Mouse (Mus musculus): ENCODE data around the gene Fam120a.

Gene Fam120a

GRCm38 (mm10) chr13:48871887-48872606 lies 95.8 kb downstream of the Fam120a start:
- no peaks in the 10 kb centered on the region for H3K9me3 ChIP-seq (ENCODE audit: low read length)
- H3K4me3 ChIP-seq (replicated peaks; ENCODE audit: low read length) = peak overlapping the region; percentile 83
- TF ChIP-seq NANOG (IDR thresholded peaks at IDR 0.05; ENCODE audit: borderline replicate concordance, low read length) (no peak), CTCF (conservative IDR thresholded peaks at IDR 0.05; ENCODE audit: low read length) (no peak), POU5F1 (IDR thresholded peaks at IDR 0.05; ENCODE audit: borderline replicate concordance, low read length) (no peak)
- no peaks in the 10 kb centered on the region for H3K36me3 ChIP-seq (ENCODE audit: insufficient read depth, low read length)
- peaks cover 48% of the 10 kb centered on the region for H3K27me3 ChIP-seq (ENCODE audit: insufficient read depth, low read length)
- H3K4me1 ChIP-seq (replicated peaks; ENCODE audit: low read depth, low read length) = peaks cover 28% of the 10 kb centered on the region

DNA sequence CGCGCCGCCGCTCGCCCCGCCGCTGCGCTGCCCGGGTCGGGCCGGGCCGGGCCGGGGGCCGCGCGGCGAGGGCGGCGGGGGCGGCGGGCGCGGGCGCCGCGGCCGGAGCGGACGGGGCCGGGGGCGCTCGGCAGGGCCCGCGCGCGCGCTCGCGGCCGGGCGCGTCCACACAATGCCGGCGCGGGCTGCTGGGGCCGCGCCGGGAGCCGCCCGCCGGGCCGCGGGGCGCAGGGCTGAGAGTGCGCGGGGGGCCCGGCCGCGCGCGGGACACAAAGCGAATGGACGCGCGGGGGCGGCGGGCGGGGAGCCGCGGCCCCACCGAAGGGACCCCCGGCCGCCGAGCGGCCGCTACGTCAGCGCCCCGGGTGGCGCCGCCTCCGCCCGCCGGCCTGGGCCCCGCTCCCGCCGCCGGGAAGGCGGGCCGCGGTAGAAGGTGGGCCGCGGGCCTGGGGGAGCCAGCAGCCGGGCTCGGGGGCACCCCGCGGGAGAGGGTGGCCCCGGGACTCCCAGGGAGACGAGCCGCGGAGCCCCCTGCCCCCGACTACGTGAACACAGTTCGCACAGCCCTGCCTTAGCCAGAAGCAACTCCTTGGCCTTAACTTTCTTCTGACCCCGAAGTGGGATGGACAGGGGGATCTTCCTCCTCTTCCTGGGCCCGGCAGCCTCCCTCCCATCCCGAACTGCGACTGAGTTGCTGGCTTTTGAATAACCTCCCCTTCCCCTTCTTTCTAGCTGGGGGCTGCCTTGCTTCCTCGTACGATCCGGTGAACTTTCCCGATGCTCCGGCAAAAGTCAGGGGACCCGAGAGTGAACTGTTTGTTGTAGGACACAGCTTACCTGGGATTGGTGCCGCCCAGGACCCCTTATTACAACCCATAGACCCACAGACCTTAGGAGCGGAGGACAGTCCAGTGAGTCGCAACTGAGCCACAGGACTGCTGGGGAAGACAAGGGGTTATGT lies 96.8 kb downstream of the Fam120a start, which contains the start of gene Phf2:
TSS of gene Phf2 (minus strand) at position 349 of the 961 bp plus-strand sequence.
- H3K36me3 ChIP-seq (ENCODE audit: insufficient read depth, low read length) = no peaks in the 10 kb centered on the region
- TF ChIP-seq POU5F1 (IDR thresholded peaks at IDR 0.05; ENCODE audit: borderline replicate concordance, low read length) (no peak), NANOG (IDR thresholded peaks at IDR 0.05; ENCODE audit: borderline replicate concordance, low read length) (no peak), CTCF (conservative IDR thresholded peaks at IDR 0.05; ENCODE audit: low read length) (no peak)
- peak within 1 kb of the TSS; percentile 83 for H3K4me3 ChIP-seq (replicated peaks; ENCODE audit: low read length)
- H3K4me1 ChIP-seq (replicated peaks; ENCODE audit: low read depth, low read length) = peaks cover 34% of the 10 kb centered on the region
- H3K9me3 ChIP-seq (ENCODE audit: low read length) = no peaks in the 10 kb centered on the region
- peaks cover 50% of the 10 kb centered on the region for H3K27me3 ChIP-seq (ENCODE audit: insufficient read depth, low read length)

- Histone ChIP-seq H3K27me3 (ENCODE audit: insufficient read depth, low read length) (peaks cover 50% of the 10 kb centered on the region), H3K4me1 (replicated peaks; ENCODE audit: low read depth, low read length) (peaks cover 34% of the 10 kb centered on the region), H3K9me3 (ENCODE audit: low read length) (no peaks in the 10 kb centered on the region), H3K36me3 (ENCODE audit: insufficient read depth, low read length) (no peaks in the 10 kb centered on the region), H3K4me3 (replicated peaks; ENCODE audit: low read length) (peak overlapping the region; percentile 83)
- TF ChIP-seq NANOG (IDR thresholded peaks at IDR 0.05; ENCODE audit: borderline replicate concordance, low read length) = no peak
Observed at GRCm38 (mm10) chr13:48869950-48870770, 97.7 kb downstream of the Fam120a start.

DNA sequence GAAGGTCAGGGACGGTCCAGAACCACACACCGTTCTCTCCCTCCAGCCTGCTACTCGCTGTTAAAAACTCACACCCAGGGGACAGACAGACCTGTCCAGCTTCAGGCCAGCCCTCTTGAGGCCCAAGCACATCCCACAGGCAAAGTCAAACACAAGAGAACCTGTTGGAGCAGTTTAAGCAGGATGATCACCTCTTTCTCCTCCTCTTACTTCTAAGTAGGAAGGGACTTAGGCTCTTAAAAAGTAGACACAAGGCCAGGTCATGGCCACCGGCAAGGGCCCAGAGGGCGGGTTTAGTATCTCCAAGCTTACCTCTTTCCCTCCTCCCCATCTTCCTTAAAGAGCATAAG lies 98.2 kb downstream of the Fam120a start:
- H3K36me3 ChIP-seq (ENCODE audit: insufficient read depth, low read length) = no peaks in the 10 kb centered on the region
- no peak for TF ChIP-seq CTCF (conservative IDR thresholded peaks at IDR 0.05; ENCODE audit: low read length)
- peak overlapping the region; percentile 83 for H3K4me3 ChIP-seq (replicated peaks; ENCODE audit: low read length)
- peaks cover 34% of the 10 kb centered on the region for H3K4me1 ChIP-seq (replicated peaks; ENCODE audit: low read depth, low read length)
- H3K27me3 ChIP-seq (ENCODE audit: insufficient read depth, low read length) = peaks cover 50% of the 10 kb centered on the region
- H3K9me3 ChIP-seq (ENCODE audit: low read length) = no peaks in the 10 kb centered on the region

GRCm38 (mm10) chr13:48869088-48869487 lies 98.7 kb downstream of the Fam120a start:
- H3K4me3 ChIP-seq (replicated peaks; ENCODE audit: low read length) = no peak overlapping the region
- no peak for TF ChIP-seq NANOG (IDR thresholded peaks at IDR 0.05; ENCODE audit: borderline replicate concordance, low read length)
- no peak for TF ChIP-seq POU5F1 (IDR thresholded peaks at IDR 0.05; ENCODE audit: borderline replicate concordance, low read length)
- no peak for TF ChIP-seq CTCF (conservative IDR thresholded peaks at IDR 0.05; ENCODE audit: low read length)
- no peaks in the 10 kb centered on the region for H3K36me3 ChIP-seq (ENCODE audit: insufficient read depth, low read length)
- peaks cover 34% of the 10 kb centered on the region for H3K4me1 ChIP-seq (replicated peaks; ENCODE audit: low read depth, low read length)
- no peaks in the 10 kb centered on the region for H3K9me3 ChIP-seq (ENCODE audit: low read length)
- H3K27me3 ChIP-seq (ENCODE audit: insufficient read depth, low read length) = peaks cover 50% of the 10 kb centered on the region

DNA sequence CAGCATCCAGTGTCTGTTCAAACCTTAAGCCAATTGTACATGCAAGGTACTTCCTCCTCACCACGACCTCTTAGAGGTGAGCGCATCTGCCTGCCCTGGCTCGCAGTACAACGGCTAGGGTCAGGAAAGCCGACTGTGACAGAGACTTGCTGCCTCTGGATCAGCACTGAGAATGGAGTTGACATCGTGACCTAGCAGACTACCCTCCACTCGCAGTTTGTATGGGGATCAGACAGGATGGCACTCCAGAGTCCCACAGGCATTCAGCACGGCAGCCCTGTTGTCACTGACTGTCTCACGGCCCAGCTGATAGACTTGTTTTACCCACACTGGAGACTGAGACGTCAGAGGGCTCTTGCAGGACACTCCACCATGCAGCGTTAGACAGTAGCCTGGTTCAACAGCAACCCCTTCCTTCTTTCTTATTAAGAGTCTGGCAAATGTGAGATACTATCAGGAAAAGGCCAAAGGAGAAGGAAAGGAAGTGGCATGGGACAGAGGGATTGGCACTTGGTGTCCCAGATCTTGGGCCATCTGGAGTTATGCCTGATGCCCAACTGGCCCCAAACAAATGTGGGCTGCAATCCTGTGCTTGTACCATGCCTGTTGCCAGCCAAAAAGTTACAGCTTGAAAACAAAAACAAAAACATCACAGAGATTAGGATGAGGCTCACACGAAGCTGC lies 103.0 kb downstream of the Fam120a start:
- TF ChIP-seq NANOG (IDR thresholded peaks at IDR 0.05; ENCODE audit: borderline replicate concordance, low read length) (no peak), POU5F1 (IDR thresholded peaks at IDR 0.05; ENCODE audit: borderline replicate concordance, low read length) (no peak), CTCF (conservative IDR thresholded peaks at IDR 0.05; ENCODE audit: low read length) (no peak)
- Histone ChIP-seq H3K9me3 (ENCODE audit: low read length) (no peaks in the 10 kb centered on the region), H3K36me3 (ENCODE audit: insufficient read depth, low read length) (no peaks in the 10 kb centered on the region), H3K4me3 (replicated peaks; ENCODE audit: low read length) (no peak overlapping the region), H3K27me3 (ENCODE audit: insufficient read depth, low read length) (peaks cover 23% of the 10 kb centered on the region), H3K4me1 (replicated peaks; ENCODE audit: low read depth, low read length) (peaks cover 30% of the 10 kb centered on the region)

- TF ChIP-seq NANOG (IDR thresholded peaks at IDR 0.05; ENCODE audit: borderline replicate concordance, low read length) (no peak), CTCF (conservative IDR thresholded peaks at IDR 0.05; ENCODE audit: low read length) (no peak), POU5F1 (IDR thresholded peaks at IDR 0.05; ENCODE audit: borderline replicate concordance, low read length) (no peak)
- Histone ChIP-seq H3K9me3 (ENCODE audit: low read length) (no peaks in the 10 kb centered on the region), H3K36me3 (ENCODE audit: insufficient read depth, low read length) (no peaks in the 10 kb centered on the region), H3K27me3 (ENCODE audit: insufficient read depth, low read length) (peaks cover 10% of the 10 kb centered on the region), H3K4me3 (replicated peaks; ENCODE audit: low read length) (no peak overlapping the region), H3K4me1 (replicated peaks; ENCODE audit: low read depth, low read length) (peaks cover 30% of the 10 kb centered on the region)
Observed at GRCm38 (mm10) chr13:48863556-48863955, 104.3 kb downstream of the Fam120a start.
